1 mouse cellular context compared by ENCODE assay signal in the genomic region with DNA sequence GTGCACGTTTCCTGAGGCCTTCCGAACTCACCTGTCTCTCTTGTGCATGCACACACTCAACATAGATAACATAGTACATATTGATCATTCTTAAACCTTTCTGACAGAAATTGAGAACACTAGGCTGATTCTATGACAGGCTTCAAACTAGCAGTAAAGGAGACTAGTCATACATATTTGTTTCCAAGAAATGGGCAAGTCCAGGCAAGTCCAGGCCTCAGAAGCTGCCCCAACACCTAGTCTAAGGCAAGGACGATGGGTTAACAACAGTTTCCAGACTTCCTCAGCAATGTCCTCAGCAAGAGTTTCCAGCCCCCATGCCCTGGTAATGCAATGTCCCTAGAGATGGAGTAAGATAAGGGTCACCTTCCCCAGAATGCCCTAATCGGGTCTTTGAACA.
A peak's percentile ranks its signal among the peaks of the same experiment; 100 is the strongest.
TF ChIP-seq lines count a peak whose summit lies in the region.

No protein-coding gene starts in this region.

TF ChIP-seq in CH12.LX, 34 proteins besides CTCF, POLR2A, EP300 and RAD21:
- peak; percentile 93 for TF ChIP-seq CHD1 (IDR thresholded peaks at IDR 0.05; ENCODE audit: low read depth, low read length)
- no peak for TF ChIP-seq ZNF384 (IDR thresholded peaks at IDR 0.05; ENCODE audit: low read depth, low read length)
